Mouse (Mus musculus) heart, postnatal 10 days (tissue): ENCODE measurements around the gene Rps21. TPM values are rescaled to one million over a fixed set of nuclear protein-coding genes. Genes with fewer than 3 reads are reported as not detected.

Experiments
- DNase-seq, 2 experiments: peaks; one replicate each; pipeline ENCODE4 v3.0.0; 2021
- intact Hi-C: fragments of 180-260 bp; cut with DNase I; formaldehyde crosslinking; loops from one replicate; pipeline ENCODE4 v1.15.1; 2025
- total RNA-seq, 2 experiments: library from RNA; stranded (reverse); gene quantifications; 2 replicates each; pipeline ENCODE4 v1.2.3; 2021

Rps21 gene
- total RNA-seq, 2 experiments from 2014 or later = 575 to 597 TPM

DNA sequence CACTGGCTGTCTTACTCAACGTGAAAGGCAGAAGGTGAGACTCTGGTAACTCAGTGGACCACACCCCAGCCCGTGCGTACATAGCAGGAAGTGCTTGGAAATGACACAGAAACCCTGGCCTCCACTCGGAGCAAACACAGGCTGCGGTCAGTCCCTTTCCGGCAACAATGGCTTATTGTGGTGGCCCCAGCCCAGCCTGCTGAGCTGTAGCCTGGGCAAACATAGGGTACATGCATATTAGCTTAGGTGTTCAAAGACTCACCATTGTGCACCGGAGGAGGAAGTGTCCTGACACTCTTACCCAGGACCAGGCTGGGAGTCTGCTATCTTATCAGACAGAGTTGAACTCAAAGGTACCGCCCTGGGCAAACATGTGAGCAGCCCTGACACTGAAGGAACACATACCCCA is 19.7 kb downstream of the Rps21 start:
- no peak for DNase-seq
- intact Hi-C loops = no loop called here

DNA sequence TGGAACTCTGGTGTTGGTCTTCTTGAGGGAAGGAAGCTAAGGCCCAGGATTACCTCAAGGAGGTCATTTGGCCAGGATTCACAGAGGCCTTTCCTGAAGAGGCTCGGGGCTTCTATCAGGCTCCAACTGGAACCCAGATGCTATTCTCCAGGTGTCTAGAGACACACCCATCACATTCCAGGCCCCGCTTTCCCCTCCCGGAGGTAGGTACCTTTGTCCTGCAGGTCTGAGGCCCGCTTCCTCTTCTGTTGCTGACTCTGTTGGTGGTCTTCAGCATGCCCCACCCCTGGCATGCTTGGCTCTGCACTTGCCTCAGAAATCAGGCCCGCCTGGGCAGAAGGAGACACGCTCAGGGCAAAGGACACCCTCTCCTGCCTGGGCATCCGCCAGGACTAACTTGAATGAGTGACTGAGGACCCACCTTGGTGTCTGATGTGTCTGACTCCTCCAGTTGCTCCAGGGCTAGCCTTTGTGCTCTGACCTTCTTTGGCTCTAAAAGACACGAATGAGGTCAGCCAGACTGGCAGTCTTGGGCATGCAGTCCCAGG is 20.7 kb downstream of the Rps21 start:
- no peak for DNase-seq
- intact Hi-C loops = no loop called here

DNA sequence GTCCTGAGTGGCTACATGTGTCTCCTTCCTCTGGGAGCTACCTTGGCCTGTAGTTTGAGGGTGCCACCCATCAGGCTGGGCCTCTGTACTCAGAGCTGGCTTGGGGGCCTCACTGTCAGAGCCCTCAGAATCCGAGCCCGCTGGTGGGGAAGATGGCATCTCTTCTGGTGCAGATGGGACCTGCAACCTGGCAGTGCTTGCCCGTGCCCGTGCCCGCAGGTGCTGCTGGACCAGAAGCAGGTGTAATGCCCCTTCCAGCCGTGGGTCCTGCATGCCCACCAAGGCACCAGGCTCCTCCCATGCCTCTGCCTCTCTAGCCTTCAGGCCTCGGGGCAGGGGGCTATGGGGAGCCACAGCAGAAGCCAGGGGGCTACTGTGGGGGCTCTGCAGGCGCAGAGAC is 22.1 kb downstream of the Rps21 start:
- intact Hi-C loops = no loop called here
- DNase-seq = no peak

DNA sequence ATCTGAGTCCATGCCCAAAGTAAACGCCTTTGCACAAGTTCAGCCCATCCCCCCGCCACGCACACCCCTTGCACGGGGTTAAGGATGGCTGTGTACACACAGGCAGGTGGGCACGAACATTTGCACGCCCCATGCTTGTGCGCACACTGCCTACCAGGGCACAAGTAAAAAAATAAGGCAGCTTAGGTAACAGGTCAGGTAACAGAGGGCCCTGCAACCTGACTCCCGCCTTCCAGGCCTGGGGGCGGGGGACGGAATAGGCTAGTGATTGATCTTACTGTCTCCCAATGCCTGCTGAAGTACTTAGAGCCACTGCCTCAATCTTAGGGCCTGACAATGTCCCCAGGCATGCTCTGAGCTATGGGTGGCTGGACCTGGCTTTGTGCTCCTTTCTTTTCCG is 31.8 kb downstream of the Rps21 start:
- DNase-seq = no peak
- intact Hi-C loops = no loop called here

DNA sequence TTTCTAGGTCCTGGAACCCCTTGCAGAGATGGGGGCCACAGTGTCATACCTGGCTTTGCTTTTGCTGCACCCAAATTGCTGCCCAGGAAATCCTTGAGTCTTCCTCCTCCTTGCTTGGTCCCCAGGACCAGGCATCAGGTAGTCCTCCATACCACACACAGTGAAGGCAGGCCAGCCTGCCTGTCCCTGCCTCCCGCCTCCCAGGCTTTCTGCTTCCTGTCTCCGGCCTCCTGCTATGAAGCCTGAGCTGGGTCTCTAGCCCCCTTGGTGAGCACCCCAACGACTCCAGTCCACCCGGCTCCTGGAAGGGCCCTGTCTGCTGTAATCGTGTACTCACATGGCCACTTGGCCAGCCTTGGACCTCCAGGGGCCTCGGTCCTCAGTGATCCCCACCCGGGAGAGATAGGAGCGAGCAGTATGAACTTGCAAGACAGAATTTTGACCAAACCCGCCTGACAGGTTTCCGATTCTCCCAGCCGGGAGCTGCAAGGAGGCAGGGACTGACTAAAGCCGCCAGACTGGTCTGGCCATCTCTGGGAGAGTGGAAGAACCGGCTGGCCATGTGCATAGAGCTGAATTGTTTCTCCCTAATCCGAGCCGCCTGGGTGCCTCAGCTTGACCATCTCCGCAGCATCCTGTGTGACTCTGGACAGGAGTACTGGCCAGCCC is 32.4 kb downstream of the Rps21 start, which contains the start of gene Rbbp8nl:
TSS of gene Rbbp8nl (minus strand) at position 440 of the 669 bp plus-strand sequence.
- no peak for DNase-seq
- intact Hi-C loops = no loop called here

DNA sequence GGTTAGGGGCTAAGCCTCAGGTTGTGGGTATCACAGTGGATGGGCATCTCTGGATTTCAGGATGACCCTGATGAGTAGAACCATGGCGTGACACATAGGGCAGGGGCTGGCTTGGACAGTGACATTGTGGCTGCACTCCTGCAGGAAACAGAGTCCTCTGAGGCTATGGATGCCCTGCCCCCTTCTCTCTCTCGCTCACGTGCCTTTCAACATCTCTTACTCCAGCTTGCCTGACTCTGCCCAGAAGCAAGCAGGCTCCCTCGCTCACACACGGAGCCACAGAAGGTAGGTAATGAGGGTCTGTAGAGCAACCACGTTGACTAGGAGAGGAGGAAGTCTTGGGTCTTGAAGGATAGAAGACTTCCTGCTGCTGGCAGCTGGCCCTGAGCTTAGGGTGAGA is 33.3 kb downstream of the Rps21 start:
- intact Hi-C loops = no loop called here
- no peak for DNase-seq

DNA sequence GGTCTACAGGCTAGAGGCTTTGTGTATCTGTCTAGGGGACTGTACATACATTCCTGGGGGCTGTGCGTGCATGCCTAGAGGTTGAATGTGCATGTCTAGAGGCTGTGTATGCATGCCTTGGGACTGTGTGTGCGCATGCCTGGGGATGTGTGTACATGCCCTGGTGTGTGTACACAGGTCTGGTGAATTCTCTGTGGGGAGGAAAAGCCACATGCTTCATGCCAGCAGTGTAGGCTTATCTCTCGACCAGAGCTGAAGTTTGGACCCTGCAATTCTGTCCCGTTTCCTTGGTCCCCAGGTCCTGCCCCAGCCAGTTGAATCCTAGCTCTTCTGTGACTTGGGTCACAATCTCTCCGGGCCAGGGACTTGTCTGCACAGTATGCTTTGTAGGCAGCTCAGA is 34.4 kb downstream of the Rps21 start:
- intact Hi-C loops = no loop called here

DNA sequence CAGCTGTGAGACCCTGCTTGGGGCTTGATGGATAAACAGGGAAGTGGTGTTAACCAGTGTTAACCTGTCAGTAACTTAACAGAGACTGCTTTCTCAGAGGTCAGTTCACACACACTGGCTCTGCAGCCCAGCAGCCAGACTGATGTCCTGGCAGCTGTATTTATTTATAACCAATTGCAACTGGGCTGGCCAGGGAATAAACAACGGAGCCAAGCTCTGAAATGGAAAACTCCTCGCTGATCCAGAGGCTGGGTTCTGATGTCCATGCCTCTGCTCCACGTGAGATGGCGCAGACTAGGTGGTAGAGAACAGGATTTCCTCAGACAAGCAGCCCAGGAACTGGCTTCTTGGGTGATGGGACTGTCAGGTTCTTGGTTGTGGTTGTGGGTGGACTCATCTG is 34.8 kb downstream of the Rps21 start:
- intact Hi-C loops = no loop called here
- DNase-seq = no peak

More for the DNA sequence above, 34.4 kb downstream of the Rps21 start:
- DNase-seq = no peak

DNA sequence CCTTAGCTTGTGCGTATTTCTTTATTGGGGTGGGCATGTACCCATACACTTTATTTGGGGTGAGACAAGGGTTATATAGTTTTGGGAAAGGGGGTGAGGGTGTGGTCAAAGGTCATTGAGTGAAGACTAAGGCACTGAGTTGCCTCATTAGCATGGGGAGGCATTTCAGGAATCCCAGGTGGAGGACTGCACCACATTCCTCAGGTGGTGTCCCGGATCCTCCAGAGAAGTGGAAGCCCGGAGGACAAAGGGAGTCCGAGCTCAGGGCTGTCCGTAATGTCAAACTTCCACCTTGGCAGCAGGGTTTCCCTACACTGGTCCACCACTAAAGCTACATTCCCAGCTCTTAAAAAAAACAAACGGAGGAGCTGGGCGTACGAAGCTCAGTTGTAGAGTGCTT is 35.7 kb downstream of the Rps21 start:
- no peak for DNase-seq
- intact Hi-C loops = no loop called here

DNA sequence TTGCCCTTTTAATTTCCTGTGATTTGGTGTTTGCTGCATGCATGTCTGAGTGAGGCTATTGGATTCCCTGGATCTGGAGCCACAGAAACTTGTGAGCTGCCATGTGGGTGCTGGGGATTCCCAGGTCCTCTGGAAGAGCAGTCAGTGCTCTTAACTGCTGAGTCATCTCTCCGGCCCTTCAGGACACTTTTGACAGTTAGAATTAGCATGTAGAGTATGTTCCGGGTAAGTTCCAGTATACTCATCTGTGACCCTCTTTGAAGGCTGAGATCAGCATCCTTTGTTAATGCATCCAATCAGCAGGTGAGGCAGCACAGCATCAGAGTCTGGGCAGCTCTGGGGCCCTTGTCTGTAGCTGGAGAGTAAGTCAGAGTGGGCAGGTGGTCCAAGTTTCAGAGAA is 43.1 kb downstream of the Rps21 start:
- no peak for DNase-seq
- intact Hi-C loops = no loop called here

DNA sequence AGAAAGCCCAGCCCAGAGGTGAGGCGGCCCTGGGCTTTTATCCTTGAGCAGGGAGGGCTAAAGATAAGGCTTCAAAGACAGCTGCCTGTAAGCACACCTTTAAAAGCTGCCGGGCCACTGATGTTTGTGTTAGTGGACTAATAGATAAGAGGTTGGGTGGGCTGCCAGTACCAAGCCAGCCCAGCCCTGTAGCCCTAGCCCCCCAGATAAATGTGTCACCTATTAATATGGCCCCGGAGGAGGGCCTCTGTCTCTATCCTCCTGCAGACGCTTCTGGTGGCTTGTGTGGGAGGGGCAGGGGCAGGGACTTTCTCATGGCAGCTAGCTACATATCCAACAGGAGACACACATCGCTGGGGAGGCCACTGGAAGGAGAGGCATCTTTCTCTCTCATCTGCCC is 43.6 kb downstream of the Rps21 start:
- no peak for DNase-seq
- intact Hi-C loops = no loop called here

DNA sequence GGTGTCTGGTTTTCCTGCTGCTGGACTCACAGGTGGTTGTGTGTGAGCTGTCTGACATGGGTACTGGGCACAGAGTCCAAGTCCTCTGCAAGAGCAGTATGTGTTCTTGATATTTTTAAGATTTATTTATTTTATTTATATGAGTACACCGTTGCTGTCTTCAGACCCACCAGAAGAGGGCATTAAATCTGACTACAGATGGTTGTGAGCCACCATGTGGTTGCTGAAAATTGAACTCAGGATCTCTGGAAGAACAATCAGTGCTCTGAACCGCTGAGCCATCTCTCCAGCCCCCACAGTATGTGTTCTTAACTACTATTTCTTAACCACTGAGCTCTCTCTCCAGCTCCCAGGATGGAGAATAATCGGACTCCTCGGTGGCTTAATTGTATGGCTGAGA is 45.0 kb downstream of the Rps21 start:
- intact Hi-C loops = no loop called here
- no peak for DNase-seq

DNA sequence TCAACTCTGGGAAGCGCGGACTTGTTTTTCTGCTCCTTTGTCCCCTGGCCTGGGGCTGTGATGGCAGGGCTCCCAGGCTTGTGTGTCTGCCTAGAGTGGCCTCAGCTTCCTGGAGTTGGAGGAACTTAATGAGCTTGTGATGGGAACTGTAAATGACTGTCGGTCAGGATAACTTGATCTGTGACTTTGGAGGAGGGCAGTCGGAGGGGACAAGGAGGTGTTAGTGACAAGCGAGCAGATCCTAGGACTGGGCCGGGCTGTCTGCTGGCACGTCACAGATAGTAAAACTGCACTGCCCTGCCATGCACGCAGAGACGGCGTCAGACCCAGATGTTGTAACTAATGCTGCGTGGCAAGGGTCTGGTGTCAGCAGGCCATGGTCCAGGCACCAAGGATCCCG is 46.3 kb downstream of the Rps21 start:
- intact Hi-C loops = no loop called here
- no peak for DNase-seq

DNA sequence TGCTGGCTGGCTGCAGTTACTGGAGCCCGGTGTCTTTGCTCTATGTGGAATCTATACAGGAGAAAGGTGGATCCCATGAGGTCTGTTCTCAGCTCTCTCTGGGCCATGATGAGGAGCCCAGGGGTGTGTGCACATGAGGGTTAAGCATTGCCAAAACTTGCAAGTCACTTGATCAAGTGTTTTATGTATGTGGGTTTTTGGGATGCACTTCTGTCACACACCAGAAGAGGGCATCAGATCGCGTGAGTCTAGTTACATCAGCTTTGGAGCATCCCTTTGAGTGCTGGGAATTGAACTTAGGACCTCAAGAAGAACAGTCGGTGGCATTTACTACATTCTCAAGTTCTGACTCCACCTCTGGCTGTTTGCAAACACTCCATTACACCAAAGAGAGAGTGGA is 47.4 kb downstream of the Rps21 start:
- no peak for DNase-seq
- intact Hi-C loops = no loop called here

DNA sequence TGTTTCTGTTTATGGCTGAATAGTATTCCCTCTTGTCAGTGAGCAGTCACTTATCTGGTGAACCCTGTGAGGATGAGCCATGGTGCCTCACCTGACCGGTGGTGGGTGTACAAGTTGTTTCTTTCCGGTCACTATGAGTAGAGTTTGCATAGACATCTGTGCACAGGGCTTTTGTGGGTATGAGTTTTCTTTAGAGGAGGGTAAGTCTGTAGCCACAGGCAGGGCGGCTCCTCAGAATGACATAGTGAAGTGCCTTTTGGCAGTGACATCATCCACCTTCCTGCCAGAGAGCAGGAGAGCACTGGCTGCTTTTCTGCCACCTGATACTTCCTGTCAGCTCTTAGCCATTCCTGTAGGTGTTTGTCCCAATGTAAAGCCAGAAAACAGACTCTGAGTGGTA is 48.3 kb downstream of the Rps21 start:
- intact Hi-C loops = no loop called here
- DNase-seq = no peak

DNA sequence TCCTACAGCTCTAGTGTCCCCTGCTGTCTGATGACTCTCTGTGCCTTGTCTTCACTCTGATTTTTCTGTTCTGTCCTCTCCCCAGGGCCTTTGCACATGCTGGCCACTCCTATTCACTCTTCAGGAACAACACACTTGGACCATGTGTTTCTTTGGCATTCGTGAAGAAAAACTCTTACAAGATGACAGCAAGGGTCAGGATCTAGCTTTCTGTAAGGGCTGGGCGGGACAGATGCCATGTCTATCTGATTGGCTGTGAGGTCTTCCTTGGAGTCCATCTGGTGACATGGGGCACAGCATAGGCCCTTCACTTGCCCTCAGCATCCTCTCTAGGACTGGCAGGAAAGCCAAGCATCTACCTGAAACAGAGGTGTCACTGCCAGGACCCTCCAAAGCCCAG is 48.8 kb downstream of the Rps21 start:
- no peak for DNase-seq
- intact Hi-C loops = no loop called here

DNA sequence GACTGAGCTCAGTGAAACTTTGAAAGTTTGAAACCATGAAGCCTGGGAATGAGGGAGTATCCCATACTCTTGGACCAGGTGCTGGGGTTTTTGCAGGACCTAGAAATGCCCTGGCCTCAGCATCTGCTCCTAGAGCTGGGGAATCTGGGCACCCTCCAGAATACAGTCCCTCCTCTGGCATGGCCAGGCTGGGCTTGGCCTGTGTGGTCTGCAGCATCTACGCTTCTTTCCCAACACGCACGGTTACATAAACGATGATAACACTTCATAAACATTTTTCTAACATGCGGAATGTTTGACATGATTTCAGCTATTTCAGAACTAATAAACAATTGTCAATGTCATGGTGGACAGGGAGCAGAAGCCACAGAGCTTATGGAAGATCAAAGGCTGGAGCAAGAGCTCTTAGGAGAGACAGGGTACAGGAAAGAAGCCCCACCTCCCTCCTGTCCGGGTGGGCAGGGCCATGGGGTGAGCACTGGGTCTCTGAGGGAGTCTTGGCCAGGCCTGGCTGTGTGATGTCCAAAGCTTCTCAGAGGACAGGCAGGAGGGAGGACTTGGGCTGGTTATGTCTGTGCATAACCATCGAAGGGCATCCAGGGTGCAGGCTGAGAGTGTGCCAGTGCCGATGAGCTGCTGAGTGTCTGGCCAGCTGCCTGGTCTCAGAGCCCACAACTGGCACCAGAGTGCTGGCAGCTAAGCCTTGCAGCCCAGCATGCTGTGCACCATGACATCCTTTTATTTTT is 49.4 kb downstream of the Rps21 start:
- intact Hi-C loops = no loop called here
- peak; percentile 76 to 88 for DNase-seq

DNA sequence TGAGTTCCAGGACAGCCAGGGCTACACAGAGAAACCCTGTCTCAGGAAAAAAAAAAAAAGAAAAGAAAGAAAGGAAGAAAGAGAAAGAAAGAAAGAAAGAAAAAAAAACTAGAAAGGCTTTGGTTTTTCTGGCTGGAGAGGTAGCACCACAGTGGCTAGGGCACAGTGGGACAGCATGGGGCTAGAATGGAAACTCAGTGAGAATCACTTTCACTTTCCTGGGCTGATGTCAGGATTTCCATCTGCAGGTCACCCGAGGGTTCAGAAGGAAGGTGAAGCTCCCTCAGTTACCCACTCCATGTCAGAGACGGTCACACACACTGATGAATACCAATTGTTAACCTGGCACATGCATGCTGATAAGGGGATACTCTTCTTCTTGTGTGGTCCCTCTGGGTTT is 50.5 kb downstream of the Rps21 start:
- no peak for DNase-seq
- intact Hi-C loops = no loop called here
